Mouse (Mus musculus): ENCODE results near the gene Ccm2l.

Gene Ccm2l

DNA sequence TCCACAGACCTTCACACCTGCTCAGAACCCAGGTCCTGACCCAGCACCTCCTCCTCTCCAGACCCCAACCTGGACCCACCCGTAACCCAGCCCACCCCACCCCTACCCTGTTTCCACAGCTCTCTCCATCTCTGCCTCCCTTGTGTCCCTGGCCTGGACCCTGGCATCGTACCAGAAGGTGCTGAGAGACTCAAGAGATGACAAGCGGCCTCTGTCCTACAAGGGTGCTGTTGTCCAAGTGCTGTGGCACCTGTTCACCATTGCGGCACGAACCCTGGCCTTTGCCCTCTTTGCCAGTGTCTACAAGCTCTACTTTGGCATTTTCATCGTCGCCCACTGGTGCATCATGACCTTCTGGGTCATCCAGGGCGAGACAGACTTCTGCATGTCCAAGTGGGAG lies 11.9 kb upstream of the Ccm2l start:
- DNase-seq, result no peak

DNA sequence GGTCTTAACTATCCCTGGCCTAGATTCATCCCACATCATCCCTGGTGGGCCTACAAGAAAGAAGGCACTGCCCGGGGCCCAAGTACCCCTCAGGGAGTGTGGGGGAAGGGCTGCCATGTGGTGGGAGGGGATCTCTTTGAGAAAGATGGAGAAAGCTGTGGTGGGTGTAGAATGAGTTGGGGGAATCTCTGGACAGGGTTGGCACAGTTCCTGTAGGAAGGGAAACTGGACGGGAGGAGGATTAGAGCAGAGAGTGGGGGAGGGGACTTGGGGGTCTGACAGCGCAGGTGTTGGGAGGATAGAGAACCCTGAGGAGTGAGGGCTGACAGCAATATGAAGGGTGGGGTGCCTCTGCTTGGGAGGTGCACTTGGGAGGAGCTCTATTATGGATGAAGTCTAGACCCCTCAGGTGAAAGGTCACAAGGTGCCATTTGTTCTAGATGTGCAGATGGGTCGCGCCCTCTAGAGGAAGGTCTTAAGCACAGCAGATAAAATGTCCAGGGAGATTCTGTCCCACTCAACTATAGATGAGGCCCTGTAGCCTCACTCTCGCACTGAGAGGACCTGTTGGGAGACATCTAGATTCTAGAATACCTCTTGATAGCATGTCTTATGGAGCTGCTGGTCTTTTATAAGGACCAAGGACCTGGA lies 10.4 kb upstream of the Ccm2l start:
- DNase-seq, result peak; percentile 28

DNA sequence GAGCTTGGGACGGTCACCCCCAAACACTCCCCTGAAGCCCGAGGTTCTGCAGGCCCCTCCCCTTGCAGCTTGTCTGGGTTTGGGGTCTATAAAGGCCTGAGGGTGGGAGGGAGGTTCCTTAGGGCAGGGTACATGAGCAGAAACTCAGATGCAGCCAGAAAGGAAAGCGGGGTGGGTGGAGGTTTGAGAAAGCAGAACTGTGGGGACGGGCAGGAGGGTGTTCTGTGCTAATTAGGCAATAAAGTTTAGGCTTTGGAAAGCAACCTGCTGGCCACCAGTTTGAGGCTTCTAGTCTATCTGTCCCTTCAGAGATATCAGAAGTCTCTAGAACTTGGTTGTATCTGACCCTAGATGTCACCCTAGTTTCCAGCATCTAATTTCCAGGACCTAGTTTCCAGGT lies 7.4 kb upstream of the Ccm2l start:
- DNase-seq, result no peak

DNA sequence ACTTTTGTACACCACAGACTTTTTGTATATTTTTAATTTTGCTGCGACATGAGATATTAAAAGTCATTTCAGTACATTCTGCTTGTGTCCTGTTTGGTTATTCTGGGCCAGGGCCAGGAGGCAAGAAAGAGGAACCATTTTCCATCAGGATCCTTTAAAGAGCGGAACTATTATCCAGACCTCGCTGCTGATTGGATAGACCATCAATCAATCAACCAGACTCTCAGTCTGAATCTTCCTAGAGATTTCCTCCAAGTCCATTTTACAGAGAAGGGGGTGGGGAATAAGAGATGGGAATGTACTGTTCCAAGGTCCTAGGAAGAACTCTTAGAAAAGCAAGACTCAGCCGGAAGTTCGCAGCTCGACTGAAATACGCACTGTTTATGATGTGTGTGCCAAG lies 5.5 kb upstream of the Ccm2l start:
- DNase-seq, result peak; percentile 43

DNA sequence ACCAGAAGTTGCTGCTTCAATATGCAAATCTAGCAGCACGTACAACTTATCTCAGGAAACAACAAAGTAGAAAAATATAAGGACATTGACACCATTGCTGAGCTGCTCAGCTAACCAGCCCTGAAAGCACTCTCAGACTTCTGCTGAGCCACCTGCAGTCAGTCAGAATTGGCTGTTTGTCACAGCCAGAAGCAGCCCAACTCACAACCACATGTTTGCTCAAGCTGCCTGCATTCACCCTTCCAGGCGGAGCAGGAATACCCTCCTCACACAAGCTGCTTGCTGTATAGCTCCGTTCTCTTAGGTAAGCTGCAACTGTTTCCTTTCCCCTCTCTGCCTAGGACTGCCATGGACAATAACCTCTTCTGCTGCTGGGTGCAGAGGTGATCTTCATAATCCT lies 2.4 kb upstream of the Ccm2l start:
- DNase-seq, result no peak

DNA sequence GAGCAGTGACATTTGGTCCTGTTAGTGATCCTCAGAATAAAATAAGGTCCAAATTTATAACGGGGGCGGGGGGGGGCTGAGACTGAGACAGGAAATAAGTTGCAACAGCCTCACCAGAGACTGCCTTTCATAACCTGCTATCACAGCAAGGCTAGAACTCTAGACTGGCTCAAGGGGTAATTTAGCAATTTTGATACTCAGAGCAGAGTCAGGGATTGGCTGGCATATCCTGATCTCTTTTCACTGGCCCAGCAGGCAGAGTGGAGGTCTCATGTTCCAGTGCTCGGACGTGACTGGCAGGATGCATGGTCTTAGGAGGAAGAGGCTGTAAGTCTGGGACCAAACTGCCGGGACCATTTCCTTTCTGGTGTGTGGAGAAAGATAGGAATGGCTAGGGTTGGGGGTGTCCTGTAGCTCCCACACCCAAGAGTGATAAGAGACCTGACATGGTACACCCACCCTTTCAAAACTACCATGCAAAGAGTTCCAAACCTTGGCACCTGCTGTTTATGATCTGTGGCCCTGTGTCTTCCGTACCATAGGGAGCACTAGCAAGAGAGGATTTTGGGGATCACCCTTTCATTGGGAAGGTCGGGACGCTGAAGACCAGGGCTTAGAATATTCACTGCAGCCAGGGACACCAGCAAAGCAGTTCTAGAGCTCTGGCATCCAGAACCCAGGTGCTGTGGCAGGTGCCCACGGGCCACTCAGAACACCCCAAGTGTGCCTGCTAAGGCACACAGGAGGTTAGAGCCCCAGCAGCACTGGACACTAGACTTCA lies 1.4 kb upstream of the Ccm2l start:
- DNase-seq, result no peak

DNA sequence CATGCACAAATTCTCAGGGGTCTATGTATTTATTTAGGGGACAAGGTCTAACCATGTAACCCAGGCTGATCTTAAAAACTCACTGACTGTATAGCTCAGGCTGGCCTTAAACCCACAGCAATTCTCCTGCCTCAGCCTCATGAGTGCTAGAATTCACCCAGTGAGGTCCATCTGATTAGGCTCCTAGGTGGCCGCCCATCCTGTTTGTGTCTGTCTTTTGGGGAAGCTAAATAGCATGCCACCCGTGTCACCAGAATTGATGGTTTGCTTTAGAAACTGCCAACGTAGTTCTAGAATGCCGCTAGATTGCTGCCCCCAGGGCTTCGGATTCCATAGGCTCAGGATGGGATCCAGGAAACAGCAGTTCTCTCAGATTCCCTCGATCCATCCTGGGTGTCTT lies 1.2 kb downstream of the Ccm2l start:
- DNase-seq, result no peak

DNA sequence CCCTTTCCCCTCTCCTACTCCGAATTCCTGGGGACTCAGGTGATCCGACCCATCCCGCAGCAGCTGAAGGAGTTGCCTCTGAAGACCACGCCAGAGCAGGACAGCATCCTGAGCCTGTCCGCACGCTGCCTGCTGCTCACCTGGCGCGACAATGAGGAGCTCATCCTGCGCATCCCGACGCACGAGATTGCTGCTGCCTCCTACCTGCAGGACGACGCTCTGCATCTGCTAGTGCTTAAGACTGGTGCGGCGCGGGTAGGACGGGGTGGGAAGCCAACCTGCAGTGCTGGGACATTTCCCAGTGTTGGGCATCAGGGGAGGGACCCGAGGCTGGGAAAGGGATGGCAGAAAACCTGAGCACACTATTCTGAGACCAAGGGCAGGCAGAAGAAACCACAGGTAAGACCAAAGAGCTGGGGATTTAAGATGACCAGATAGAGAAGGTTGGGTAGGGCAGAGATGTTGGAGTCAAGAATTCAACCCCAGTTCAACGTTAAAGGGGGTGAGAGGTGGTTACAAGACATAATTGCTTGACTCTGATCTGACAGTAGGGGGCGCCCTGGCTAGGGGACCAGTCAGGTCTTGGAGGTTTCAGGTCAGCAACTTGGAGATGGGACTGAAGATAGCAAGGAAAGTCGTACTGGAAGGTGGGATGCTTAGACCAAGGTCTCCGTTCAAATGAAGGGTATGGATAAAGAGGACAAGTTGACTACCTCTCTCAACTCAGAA lies 5.2 kb downstream of the Ccm2l start:
- DNase-seq, result peak; percentile 55

DNA sequence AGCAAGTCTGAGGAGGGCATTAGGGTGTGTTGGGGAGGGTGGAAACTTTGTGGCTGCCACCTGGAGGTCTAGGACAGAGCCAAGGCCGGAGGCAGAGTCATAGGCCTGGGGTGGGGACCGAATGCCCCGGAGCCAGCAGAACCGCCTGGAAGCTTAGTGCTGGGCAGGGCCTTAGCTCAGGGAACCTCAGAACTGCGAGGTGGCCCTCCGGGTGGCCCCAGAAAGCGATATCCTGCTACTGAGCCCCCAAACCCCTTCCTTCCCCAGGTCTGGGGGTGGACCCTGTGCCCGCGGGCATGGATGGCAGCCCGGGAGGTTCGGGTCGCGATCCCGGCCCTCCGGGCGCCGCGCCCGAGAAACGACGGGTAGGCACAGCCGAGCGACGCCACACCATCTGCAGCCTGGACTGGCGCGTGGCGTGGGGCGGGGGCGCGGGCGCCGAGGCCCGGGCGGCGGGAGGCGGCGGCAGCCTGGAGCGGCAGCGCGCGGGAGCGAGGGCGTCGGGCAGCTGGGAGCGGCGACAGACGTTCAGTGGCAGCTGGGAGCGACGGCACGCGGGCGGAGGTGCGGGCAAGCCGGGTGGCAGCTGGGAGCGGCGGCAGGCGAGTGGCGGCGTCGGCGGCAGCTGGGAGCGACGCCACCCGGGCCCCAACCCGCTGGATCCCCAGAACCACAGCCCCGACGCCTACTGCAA lies 5.9 kb downstream of the Ccm2l start:
- peak; percentile 88 for DNase-seq

DNA sequence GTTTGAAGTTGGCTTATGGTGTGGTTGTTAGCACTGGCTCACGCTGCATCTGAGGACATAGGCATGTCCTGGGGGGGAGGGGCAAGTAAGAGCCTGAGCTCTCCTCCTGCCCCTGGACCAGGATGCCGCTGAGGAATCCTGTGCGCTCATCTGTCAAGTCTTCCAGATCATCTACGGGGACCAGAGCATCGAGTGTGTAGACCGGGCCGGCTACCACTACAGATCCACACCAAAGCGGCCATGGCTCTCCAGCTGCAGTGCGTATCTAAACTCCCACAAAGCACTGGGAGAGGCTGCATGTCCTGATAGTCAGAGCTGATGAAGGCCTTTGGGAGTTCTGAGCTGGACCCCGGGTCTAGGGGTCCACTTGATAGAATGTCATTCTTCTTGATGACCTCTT lies 8.9 kb downstream of the Ccm2l start:
- DNase-seq, result no peak

DNA sequence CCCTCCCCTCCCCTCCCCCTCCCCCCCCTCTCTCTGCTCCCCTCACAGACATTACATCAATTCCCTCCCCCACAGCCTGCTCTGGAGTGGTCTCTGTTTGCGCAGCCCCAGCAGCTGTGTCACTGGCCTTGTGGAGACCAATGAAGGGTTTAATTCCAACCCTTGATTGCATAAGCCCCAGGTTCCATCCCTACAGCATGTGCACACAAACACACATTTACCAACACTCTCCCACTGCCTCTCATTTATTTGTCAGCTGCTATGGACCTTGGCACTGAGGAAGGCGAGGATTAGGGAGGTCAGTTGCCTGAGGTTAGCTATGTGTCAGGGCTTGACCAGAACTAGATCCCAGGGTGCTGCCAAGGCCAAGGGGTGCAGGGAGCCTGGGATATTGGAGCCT lies 10.2 kb downstream of the Ccm2l start:
- peak; percentile 42 for DNase-seq

DNA sequence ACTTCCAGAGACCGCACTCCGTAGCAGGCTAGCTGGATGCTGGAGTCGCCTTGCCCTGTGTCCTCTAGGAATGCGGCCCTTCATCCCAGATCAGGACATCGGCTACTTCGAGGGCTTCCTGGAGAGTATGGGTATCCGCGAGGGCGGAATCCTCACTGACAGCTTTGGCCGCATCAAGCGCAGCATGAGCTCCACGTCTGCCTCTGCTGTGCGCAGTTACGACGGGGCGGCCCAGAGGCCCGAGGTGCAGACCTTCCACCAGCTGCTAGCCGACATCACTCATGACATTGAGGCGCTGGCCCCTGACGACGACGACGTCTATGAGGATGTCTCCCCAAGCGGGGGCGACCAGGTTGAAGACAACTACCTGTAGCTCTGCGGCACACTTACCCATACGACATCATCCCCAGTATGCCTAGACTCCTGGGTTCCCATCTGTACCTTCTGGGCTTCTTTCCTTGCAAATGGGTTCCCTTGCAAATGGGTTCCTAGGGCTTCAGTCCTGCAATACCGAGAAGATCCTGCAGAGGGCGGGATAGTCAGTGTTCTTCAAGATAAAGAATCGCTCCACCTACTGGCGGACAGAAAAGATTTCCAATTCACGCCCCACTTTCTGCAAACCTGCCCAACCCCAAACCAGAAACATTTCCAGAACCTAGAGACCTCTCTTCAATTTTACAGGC lies 15.2 kb downstream of the Ccm2l start:
- peak; percentile 94 for DNase-seq

DNA sequence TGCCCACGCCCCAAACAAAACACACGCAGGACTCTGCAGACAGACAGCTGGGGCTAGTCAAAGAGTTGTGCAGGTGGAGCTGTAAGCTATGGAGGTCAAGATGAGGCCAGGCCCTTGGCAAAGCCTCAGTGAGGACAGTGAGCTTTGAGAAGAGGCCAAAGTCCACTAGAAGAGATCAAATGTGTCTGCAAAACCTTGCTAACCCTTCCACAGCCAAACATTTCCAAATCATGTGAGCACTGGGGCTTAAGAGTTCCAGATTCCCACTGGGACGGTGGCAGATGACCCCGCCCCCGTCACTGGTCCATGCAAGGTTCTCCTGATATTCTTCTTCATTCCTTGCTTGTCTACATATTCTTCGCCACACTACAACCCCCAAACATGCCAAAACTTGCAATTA lies 16.1 kb downstream of the Ccm2l start:
- no peak for DNase-seq

DNA sequence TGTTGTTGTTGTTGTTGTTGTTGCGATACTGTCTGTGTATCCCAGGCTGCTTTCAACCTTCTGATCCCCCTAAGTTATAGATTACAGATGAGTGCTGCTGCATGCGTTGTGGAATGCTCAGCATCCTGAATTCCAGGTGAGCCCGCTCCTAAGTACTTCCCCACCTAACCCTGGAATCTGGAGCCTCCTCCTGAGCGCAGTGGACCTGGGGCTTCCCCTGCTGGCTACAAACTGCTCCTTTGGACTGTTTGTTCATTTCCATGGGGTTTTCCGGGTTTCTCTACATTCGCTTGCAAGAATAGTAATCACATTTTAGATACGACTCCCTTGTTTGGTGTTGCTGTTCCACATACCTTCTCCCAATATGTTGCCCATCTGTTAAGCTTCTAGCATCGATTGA lies 17.5 kb downstream of the Ccm2l start:
- no peak for DNase-seq

DNA sequence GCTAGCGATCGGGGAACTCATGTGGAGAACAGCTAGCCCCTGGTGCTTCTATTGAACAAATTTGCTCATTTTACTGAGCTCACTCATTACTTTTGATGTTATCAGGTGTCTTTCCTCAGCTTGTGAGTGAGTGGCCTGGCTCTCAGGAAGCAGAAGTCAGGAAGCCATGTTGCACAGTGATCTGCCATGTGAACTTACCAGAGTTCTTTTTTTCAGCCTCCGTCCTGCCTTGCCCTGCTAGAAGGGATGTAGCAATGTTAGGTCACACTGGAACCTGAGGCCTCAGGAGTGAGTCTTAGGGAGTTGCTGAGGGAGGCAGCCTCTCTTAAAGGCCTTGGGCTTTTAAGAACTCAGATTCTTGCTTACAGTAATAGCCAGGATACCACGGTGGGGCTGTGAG lies 18.1 kb downstream of the Ccm2l start:
- DNase-seq, result no peak

DNA sequence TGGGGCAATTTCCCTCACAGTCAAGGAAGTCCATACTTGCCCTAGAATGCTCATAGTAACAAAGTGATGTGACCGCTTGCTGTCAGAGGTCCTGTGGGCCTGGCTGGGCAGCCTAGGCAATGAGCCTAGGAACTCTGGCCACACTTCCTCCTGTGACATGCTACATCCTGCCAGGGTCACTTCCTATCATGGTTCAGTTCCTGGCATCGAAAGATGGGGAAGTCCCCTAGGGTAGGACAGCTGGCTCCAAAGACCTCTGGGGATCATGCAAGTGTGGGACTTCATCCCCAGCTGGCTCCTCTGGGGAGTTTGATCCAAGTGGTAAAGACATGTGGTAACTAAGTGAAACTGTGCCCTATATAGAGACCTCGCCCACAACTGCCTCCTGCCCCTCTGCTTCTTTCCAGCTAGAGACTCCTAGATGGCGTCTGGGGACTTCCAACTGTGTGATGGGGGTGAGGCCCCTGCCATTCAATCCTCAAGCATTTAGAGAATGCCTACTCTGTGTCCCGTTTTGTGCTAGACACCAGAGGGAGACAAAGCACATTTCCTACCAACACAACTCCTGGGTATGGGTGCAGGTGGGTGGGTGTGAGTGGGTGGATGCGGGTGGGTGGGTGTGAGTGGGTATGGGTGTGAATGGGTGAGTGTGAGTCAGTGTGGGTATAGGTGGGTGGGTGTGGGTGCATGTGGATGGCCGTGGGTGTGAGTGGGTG lies 18.7 kb downstream of the Ccm2l start:
- DNase-seq, result no peak

DNA sequence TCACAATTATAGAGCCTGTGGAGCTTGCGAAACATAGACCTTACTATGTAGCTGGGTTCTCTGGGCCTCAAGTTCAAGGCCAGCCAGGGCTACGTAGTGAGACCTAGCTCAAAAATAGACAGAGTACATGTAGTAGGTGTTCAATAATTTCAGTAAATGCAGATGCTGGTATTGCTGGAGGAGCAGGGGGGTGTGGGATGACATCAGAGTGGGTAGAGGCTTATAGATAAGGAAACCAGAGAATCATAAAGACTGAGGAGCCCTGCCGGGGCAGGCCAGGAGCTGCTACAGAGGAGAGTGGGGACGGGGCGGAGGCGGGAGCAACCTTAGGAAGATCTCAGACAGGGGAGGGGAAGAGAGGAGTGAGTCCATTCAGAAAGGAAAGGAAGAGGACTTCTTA lies 19.8 kb downstream of the Ccm2l start:
- no peak for DNase-seq

DNA sequence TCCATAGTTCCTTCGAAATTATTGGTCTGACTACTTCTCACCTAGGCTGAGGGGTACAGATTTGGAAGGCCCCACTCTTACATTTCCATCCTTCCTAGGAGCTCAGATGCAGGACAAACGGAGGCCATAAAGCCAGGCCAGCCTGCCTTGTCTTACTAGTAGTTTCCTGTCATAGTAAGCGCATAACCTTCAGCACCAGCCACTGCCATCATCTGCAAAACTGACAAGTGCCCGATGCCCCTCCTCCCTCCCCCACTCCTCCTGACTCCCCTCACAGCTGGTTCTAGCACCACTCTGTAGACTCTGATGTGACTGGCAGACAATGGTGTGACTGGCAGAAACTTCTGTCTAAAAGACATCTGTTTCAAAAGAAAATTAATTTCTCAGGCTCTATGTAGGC lies 20.4 kb downstream of the Ccm2l start:
- no peak for DNase-seq

DNA sequence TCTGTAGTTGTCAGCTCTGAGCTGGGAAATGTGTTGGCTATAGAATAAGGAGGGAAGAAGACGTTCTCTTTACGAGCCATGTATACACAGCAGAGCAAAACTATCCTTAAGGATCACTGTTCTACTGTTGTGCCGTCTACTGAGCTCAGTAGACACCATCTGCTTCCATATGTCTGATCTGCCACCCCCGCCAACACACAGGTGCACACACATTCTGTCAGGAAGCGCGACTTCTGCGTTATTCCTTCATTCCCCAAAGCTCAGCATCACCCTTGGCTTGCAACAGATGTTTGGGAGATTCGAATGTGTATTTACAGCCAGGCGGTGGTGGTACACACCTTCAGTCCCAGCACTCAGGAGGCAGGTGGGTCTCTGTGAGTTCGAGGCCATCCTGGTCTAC lies 21.3 kb downstream of the Ccm2l start:
- DNase-seq, result no peak

DNA sequence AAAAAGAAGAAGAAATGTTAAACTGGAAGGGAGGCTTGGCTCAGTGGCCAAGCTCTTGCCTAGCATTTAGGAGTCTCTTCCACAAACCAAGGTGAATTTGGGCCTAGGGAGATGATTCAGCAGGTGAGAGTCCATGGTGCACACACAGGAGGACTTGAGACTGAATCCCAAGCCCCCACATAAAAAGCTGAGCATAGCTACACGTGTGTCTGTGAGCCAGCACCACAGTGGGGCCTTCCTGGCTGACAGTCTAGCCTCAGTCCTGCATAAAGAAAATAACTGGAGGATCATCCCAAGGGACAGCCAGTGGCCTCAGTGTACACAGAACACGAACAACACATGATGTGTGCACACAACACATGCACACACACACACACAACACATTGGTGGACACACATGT lies 23.6 kb downstream of the Ccm2l start:
- no peak for DNase-seq

DNA sequence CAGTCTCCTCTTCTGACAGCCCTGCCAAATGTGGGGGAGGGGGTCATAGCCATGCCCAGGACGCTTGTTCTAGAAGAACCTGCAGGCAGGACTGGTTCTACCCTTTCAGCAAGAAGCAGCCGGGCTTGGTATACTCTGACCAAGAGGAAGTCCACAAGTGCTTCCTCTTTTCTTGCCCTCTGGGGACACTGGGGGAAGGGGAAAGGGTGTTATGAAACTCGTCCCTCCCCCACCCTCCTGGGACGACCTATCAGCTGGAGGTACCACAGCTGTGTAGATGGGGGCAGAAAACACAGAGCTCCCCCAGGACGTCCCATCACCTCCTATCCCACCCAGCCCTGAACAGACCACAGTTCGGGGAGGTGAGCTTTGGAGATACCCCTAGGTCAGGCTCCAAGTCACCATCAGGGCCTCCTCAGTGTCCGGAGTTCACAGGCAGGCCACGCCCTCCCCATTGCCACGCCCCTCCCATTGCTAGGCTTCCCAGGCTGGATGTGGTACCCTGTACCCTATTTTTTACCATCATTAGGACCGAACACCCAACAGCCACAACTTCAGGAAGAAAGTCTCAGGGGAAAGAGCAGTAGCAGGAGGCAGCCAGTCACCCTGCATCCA lies 24.9 kb downstream of the Ccm2l start:
- DNase-seq, result no peak

Data from retina, postnatal 1 day (tissue).